Mouse (Mus musculus): ENCODE data around the gene Pcdh7. TPM values are rescaled to one million over a fixed set of nuclear protein-coding genes. Genes with fewer than 3 reads are reported as not detected.

Pcdh7 gene
- polyA plus RNA-seq, 1 experiment from 2014 or later, result 14.0 TPM

DNA sequence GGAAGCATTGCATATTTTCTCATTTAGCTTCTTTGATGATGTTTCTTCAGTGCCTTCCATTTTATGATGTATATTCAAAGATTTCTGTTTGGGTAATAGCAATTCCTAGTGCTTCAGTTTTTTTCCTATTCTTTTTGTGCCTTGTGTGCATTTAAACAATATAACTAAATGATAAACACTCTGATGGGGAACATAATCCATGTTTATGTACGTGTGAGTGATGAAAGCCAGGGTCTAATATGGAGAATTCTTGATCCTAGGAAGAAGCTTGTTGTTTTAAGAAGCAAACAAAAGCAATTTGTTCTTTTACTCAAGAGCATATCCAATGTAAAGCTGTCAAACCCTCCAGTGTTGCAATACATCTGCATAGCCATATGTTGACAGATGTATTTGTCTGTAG lies 153.0 kb downstream of the Pcdh7 start:
- H3K9me3 ChIP-seq (ENCODE audit: control insufficient read depth, low read length), result no peaks in the 10 kb centered on the region
- no peaks in the 10 kb centered on the region for H3K36me3 ChIP-seq (ENCODE audit: control insufficient read depth, insufficient read depth, low read length)
- H3K27ac ChIP-seq (replicated peaks; ENCODE audit: low read depth, low read length), result no peak overlapping the region
- no peak overlapping the region for H3K9ac ChIP-seq (ENCODE audit: low read depth, low read length)
- WGBS, result 53% methylated on average over 1 of the region's 1 CpGs
- no peak overlapping the region for H3K4me2 ChIP-seq (ENCODE audit: low read depth, low read length)
- DNase-seq (ENCODE audit: low spot score) (peak; percentile 27), ATAC-seq (ENCODE audit: low read depth) (no peak)
- no peaks in the 10 kb centered on the region for H3K27me3 ChIP-seq (replicated peaks; ENCODE audit: control insufficient read depth, insufficient read depth, low read length)
- H3K4me3 ChIP-seq (ENCODE audit: low read depth, low read length), result no peak overlapping the region
- H3K4me1 ChIP-seq (ENCODE audit: control insufficient read depth, insufficient read depth, low read length), result peaks cover 23% of the 10 kb centered on the region

DNA sequence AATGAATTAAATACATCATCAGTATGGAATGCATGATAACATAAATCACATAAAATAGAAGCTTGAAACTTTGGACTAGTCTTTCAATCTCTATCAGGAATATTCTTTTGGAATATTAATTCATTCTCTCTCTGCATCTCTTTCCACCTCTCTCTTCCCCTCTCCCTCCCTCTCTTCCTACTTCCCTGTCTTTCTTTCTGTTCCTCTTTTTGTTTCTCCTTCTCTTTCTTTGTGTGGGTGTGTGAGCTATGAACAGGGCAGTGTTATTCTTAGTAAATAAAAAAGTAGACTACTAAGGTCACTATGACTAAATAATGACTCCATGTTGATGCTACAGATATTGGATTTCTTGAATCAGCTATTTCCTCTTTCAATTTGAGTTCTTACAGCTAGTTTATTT lies 167.2 kb downstream of the Pcdh7 start:
- H3K4me1 ChIP-seq (ENCODE audit: control insufficient read depth, insufficient read depth, low read length), result no peaks in the 10 kb centered on the region
- no peak overlapping the region for H3K4me3 ChIP-seq (ENCODE audit: low read depth, low read length)
- no peaks in the 10 kb centered on the region for H3K9me3 ChIP-seq (ENCODE audit: control insufficient read depth, low read length)
- no peak overlapping the region for H3K4me2 ChIP-seq (ENCODE audit: low read depth, low read length)
- no peaks in the 10 kb centered on the region for H3K36me3 ChIP-seq (ENCODE audit: control insufficient read depth, insufficient read depth, low read length)
- no peak for DNase-seq (ENCODE audit: low spot score)
- no peak overlapping the region for H3K9ac ChIP-seq (ENCODE audit: low read depth, low read length)
- no peaks in the 10 kb centered on the region for H3K27me3 ChIP-seq (replicated peaks; ENCODE audit: control insufficient read depth, insufficient read depth, low read length)
- no peak for ATAC-seq (ENCODE audit: low read depth)
- H3K27ac ChIP-seq (replicated peaks; ENCODE audit: low read depth, low read length), result no peak overlapping the region

DNA sequence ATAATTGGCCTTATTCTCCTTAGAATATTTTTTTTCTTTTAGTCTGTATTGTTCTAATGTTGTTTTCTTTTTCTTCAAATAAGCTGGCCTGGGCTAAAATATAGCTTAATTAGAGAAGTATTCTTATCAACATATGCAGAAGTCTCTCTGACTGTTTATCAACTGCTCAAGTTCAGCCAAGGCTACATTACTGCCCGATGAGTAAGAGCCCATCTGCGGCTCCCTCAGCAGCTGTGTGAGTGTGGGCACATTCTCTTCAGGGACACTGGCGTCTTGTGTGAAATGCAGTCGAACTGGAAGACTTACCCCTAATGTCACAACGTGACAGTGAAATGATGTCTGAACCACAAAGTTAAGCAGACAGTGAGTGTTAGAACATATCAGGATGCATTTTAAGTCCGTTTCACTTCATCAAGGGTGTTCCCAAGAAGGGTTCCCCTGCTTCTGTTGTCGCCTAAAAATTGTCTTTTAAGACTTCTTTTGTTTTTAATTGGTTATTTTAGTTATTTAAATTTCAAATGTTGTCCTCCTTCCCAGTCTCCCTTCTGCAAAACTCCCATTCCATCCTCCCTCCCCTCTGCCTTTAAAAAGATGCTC lies 181.3 kb downstream of the Pcdh7 start:
- DNase-seq (ENCODE audit: low spot score) (peak; percentile 9), ATAC-seq (ENCODE audit: low read depth) (no peak)
- Histone ChIP-seq H3K27me3 (replicated peaks; ENCODE audit: control insufficient read depth, insufficient read depth, low read length) (no peaks in the 10 kb centered on the region), H3K4me1 (ENCODE audit: control insufficient read depth, insufficient read depth, low read length) (no peaks in the 10 kb centered on the region), H3K9ac (ENCODE audit: low read depth, low read length) (no peak overlapping the region), H3K9me3 (ENCODE audit: control insufficient read depth, low read length) (no peaks in the 10 kb centered on the region), H3K36me3 (ENCODE audit: control insufficient read depth, insufficient read depth, low read length) (no peaks in the 10 kb centered on the region), H3K27ac (replicated peaks; ENCODE audit: low read depth, low read length) (no peak overlapping the region), H3K4me2 (ENCODE audit: low read depth, low read length) (no peak overlapping the region), H3K4me3 (ENCODE audit: low read depth, low read length) (no peak overlapping the region)
- 70% methylated on average over 7 of the region's 7 CpGs for WGBS

DNA sequence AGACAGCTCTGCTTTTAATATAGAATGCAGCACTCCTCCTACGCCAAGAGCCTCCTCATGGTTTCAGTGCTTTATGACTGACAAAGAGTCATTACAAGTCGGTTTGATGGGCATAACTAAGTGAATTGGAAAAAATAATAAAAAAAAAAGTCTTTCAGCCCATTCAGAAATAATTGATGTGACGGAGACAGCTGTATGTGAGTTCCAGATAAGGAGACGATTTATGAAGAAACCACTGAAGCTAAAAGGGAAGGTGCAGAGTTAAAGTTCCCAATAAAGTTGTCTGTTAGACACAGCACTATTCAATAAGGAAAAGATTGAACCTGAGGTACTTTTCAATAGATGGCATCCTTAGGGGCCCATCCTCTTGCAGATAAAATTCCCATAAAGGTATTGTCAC lies 189.5 kb downstream of the Pcdh7 start:
- H3K9me3 ChIP-seq (ENCODE audit: control insufficient read depth, low read length), result no peaks in the 10 kb centered on the region
- DNase-seq (ENCODE audit: low spot score) (no peak), ATAC-seq (ENCODE audit: low read depth) (no peak)
- H3K36me3 ChIP-seq (ENCODE audit: control insufficient read depth, insufficient read depth, low read length), result no peaks in the 10 kb centered on the region
- H3K27ac ChIP-seq (replicated peaks; ENCODE audit: low read depth, low read length), result no peak overlapping the region
- H3K4me2 ChIP-seq (ENCODE audit: low read depth, low read length), result no peak overlapping the region
- H3K4me1 ChIP-seq (ENCODE audit: control insufficient read depth, insufficient read depth, low read length), result no peaks in the 10 kb centered on the region
- 76% methylated on average over 4 of the region's 4 CpGs for WGBS
- H3K4me3 ChIP-seq (ENCODE audit: low read depth, low read length), result no peak overlapping the region
- no peak overlapping the region for H3K9ac ChIP-seq (ENCODE audit: low read depth, low read length)
- no peaks in the 10 kb centered on the region for H3K27me3 ChIP-seq (replicated peaks; ENCODE audit: control insufficient read depth, insufficient read depth, low read length)

DNA sequence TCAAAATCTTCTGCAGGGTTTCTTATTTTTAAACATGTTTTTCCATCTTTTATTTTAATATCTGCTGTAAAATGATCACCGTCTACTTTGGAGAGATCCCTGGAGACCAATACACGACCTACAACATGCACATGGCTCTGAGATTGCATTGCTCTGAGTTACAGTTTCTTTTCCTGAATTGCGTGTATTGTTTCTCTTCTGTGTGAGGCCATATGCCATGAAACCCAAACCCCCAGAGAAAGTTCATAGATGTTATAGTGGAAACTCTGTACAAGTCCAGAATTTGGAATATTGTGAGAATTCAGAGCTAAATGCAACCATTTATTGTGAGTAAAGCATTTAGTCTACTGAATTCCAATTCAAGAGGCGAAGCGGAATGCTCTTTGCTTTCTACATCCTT lies 203.4 kb downstream of the Pcdh7 start:
- H3K27ac ChIP-seq (replicated peaks; ENCODE audit: low read depth, low read length), result no peak overlapping the region
- H3K4me1 ChIP-seq (ENCODE audit: control insufficient read depth, insufficient read depth, low read length), result no peaks in the 10 kb centered on the region
- H3K9ac ChIP-seq (ENCODE audit: low read depth, low read length), result no peak overlapping the region
- H3K9me3 ChIP-seq (ENCODE audit: control insufficient read depth, low read length), result no peaks in the 10 kb centered on the region
- H3K27me3 ChIP-seq (replicated peaks; ENCODE audit: control insufficient read depth, insufficient read depth, low read length), result no peaks in the 10 kb centered on the region
- no peak overlapping the region for H3K4me2 ChIP-seq (ENCODE audit: low read depth, low read length)
- H3K36me3 ChIP-seq (ENCODE audit: control insufficient read depth, insufficient read depth, low read length), result no peaks in the 10 kb centered on the region
- ATAC-seq (ENCODE audit: low read depth) (no peak), DNase-seq (ENCODE audit: low spot score) (peak; percentile 38)
- H3K4me3 ChIP-seq (ENCODE audit: low read depth, low read length), result no peak overlapping the region
- 57% methylated on average over 5 of the region's 5 CpGs for WGBS

DNA sequence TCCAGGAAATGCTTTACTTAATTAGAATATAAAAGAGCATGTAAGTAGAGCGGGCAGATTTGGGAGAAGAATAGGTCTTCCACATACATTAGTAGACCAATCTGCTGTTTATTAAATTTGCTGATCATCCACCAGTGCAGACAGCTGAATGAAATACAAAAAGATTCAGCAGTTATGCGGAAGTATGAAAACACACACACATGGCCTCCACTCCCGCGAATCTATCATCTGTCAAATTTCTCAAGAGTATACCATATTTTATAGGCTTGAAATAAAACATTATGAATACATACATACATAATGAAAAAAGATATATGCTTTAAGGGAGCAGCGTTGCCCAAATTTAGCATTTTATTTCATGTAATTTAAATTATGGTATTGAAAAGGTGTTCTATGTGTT lies 213.6 kb downstream of the Pcdh7 start:
- ATAC-seq (ENCODE audit: low read depth) (no peak), DNase-seq (ENCODE audit: low spot score) (peak; percentile 13)
- H3K36me3 ChIP-seq (ENCODE audit: control insufficient read depth, insufficient read depth, low read length), result no peaks in the 10 kb centered on the region
- H3K4me3 ChIP-seq (ENCODE audit: low read depth, low read length), result no peak overlapping the region
- no peak overlapping the region for H3K27ac ChIP-seq (replicated peaks; ENCODE audit: low read depth, low read length)
- H3K9ac ChIP-seq (ENCODE audit: low read depth, low read length), result no peak overlapping the region
- H3K27me3 ChIP-seq (replicated peaks; ENCODE audit: control insufficient read depth, insufficient read depth, low read length), result no peaks in the 10 kb centered on the region
- H3K9me3 ChIP-seq (ENCODE audit: control insufficient read depth, low read length), result no peaks in the 10 kb centered on the region
- no peaks in the 10 kb centered on the region for H3K4me1 ChIP-seq (ENCODE audit: control insufficient read depth, insufficient read depth, low read length)
- no peak overlapping the region for H3K4me2 ChIP-seq (ENCODE audit: low read depth, low read length)
- WGBS, result 72% methylated on average over 5 of the region's 5 CpGs

DNA sequence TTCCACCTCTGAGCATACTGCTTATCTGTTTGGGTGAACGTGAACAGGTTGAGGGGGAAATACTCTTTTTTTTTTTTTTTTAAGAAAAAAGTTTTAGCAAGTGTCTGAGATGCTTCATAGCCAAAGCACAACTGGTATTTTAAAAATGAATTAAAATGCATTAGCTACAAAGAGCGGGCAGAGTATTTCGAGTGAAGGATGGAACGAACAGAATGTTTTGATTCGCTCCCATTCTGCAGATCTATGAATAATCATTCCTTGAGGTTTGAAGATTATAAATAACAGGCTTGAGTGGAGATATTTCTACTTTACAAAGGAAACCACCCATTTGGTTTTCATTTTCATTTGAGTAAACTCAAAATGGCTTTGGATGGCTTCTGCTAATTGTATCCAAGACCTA lies 214.0 kb downstream of the Pcdh7 start:
- Histone ChIP-seq H3K36me3 (ENCODE audit: control insufficient read depth, insufficient read depth, low read length) (no peaks in the 10 kb centered on the region), H3K4me3 (ENCODE audit: low read depth, low read length) (no peak overlapping the region), H3K4me2 (ENCODE audit: low read depth, low read length) (no peak overlapping the region), H3K27me3 (replicated peaks; ENCODE audit: control insufficient read depth, insufficient read depth, low read length) (no peaks in the 10 kb centered on the region), H3K27ac (replicated peaks; ENCODE audit: low read depth, low read length) (no peak overlapping the region), H3K9me3 (ENCODE audit: control insufficient read depth, low read length) (no peaks in the 10 kb centered on the region), H3K9ac (ENCODE audit: low read depth, low read length) (no peak overlapping the region), H3K4me1 (ENCODE audit: control insufficient read depth, insufficient read depth, low read length) (no peaks in the 10 kb centered on the region)
- peak; percentile 24 for DNase-seq (ENCODE audit: low spot score)
- ATAC-seq (ENCODE audit: low read depth), result no peak
- WGBS, result 62% methylated on average over 5 of the region's 5 CpGs

DNA sequence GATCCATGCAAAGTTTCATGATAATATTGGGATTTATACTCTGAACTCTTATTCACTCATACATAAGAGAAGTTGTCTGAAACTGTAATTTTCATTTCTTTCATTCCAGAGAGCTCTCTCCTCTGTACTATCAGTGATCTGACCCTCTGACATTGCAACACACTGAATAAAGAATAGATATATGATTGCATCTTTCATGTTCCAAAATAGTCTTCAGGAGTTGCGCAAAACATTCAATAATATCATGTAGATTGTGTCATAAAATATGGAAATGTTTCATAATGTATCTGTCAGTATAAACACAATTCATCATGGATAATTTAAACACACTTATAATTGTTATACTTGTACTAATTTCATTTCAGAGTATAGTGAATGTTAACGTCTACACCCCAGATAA lies 216.9 kb downstream of the Pcdh7 start:
- Histone ChIP-seq H3K27me3 (replicated peaks; ENCODE audit: control insufficient read depth, insufficient read depth, low read length) (no peaks in the 10 kb centered on the region), H3K27ac (replicated peaks; ENCODE audit: low read depth, low read length) (no peak overlapping the region), H3K4me1 (ENCODE audit: control insufficient read depth, insufficient read depth, low read length) (no peaks in the 10 kb centered on the region), H3K4me3 (ENCODE audit: low read depth, low read length) (no peak overlapping the region), H3K4me2 (ENCODE audit: low read depth, low read length) (no peak overlapping the region), H3K9me3 (ENCODE audit: control insufficient read depth, low read length) (no peaks in the 10 kb centered on the region), H3K9ac (ENCODE audit: low read depth, low read length) (no peak overlapping the region), H3K36me3 (ENCODE audit: control insufficient read depth, insufficient read depth, low read length) (no peaks in the 10 kb centered on the region)
- ATAC-seq (ENCODE audit: low read depth) (no peak), DNase-seq (ENCODE audit: low spot score) (no peak)
- 84% methylated on average over 2 of the region's 2 CpGs for WGBS

DNA sequence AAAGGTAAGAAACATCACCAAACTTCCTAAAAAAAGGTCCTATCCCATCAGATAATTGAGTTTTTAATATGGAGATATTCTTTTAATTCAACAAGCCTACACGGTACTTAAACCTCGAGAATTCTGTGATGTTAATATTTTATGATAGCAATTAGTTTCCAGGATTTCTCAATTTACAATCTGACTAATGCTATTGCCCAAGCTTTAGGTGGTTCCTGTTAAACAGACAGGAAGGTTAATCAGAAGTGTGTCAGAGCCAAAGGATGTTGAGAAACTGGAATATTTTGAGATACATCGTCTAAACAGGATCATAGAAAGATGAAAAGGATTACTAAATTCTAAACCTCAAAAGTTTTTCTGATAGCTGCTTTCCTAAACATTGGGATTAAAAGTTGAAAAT lies 222.7 kb downstream of the Pcdh7 start:
- H3K9ac ChIP-seq (ENCODE audit: low read depth, low read length), result no peak overlapping the region
- no peak overlapping the region for H3K4me3 ChIP-seq (ENCODE audit: low read depth, low read length)
- H3K27me3 ChIP-seq (replicated peaks; ENCODE audit: control insufficient read depth, insufficient read depth, low read length), result no peaks in the 10 kb centered on the region
- no peak for ATAC-seq (ENCODE audit: low read depth)
- H3K36me3 ChIP-seq (ENCODE audit: control insufficient read depth, insufficient read depth, low read length), result 0 out of 2 replicates have a peak, but pooled peaks cover 4% of the 10 kb centered on the region
- no peak for DNase-seq (ENCODE audit: low spot score)
- H3K4me1 ChIP-seq (ENCODE audit: control insufficient read depth, insufficient read depth, low read length), result no peaks in the 10 kb centered on the region
- H3K4me2 ChIP-seq (ENCODE audit: low read depth, low read length), result no peak overlapping the region
- 63% methylated on average over 3 of the region's 3 CpGs for WGBS
- H3K27ac ChIP-seq (replicated peaks; ENCODE audit: low read depth, low read length), result no peak overlapping the region
- H3K9me3 ChIP-seq (ENCODE audit: control insufficient read depth, low read length), result no peaks in the 10 kb centered on the region

Data from embryonic facial prominence, embryonic 14.5 days (tissue).